Mouse (Mus musculus) left cerebral cortex, adult 9 months (tissue): ENCODE measurements around the gene Dner.
"Not testable (repeated sequence)": the region's sequence is repeated elsewhere in the genome, so short reads cannot be mapped to it uniquely, and the experiment has no call there.

Experiments
- DNase-seq, 2 experiments: peaks; one replicate each; pipeline ENCODE4 v3.0.0; 2022; ENCODE audit warnings: low spot score in 2 of 2

Gene Dner

GRCm38 (mm10) chr1:84399671-84400070 lies 296.4 kb downstream of the Dner start:
- no peak for DNase-seq

- no peak for DNase-seq
Observed at GRCm38 (mm10) chr1:84399118-84399517, 296.9 kb downstream of the Dner start.

GRCm38 (mm10) chr1:84396787-84397186 lies 299.2 kb downstream of the Dner start:
- DNase-seq = no peak

- DNase-seq = no peak
Observed at GRCm38 (mm10) chr1:84395928-84396327, 300.1 kb downstream of the Dner start.

- DNase-seq = no peak
Observed at GRCm38 (mm10) chr1:84390961-84391360, 305.1 kb downstream of the Dner start.

- DNase-seq = peak in 1 of 2 experiments; percentile 35
Observed at GRCm38 (mm10) chr1:84387616-84388015, 308.4 kb downstream of the Dner start.

GRCm38 (mm10) chr1:84386481-84387146 lies 309.4 kb downstream of the Dner start:
- peak in 1 of 2 experiments; percentile 52 for DNase-seq

GRCm38 (mm10) chr1:84382709-84383108 lies 313.3 kb downstream of the Dner start:
- DNase-seq = no peak

- DNase-seq = no peak
Observed at GRCm38 (mm10) chr1:84382064-84382463, 314.0 kb downstream of the Dner start.

- no peak for DNase-seq
Observed at GRCm38 (mm10) chr1:84380895-84381294, 315.1 kb downstream of the Dner start.

- DNase-seq = no peak
Observed at GRCm38 (mm10) chr1:84367733-84368132, 328.3 kb downstream of the Dner start.

- DNase-seq = no peak
Observed at GRCm38 (mm10) chr1:84366553-84366952, 329.5 kb downstream of the Dner start.

- DNase-seq = peak in 1 of 2 experiments; percentile 39
Observed at GRCm38 (mm10) chr1:84363967-84364366, 332.1 kb downstream of the Dner start, which contains the start of gene Pid1. TSS of gene Pid1 (minus strand) at chr1:84364180.

GRCm38 (mm10) chr1:84362709-84363617 lies 333.1 kb downstream of the Dner start:
- DNase-seq = no peak

GRCm38 (mm10) chr1:84362209-84362608 lies 333.8 kb downstream of the Dner start:
- DNase-seq = no peak

GRCm38 (mm10) chr1:84361389-84361788 lies 334.6 kb downstream of the Dner start:
- DNase-seq = no peak

- DNase-seq = no peak
Observed at GRCm38 (mm10) chr1:84359611-84360500, 336.2 kb downstream of the Dner start.

GRCm38 (mm10) chr1:84357216-84357615 lies 338.8 kb downstream of the Dner start:
- DNase-seq = no peak

- no peak for DNase-seq
Observed at GRCm38 (mm10) chr1:84350262-84350661, 345.8 kb downstream of the Dner start.

GRCm38 (mm10) chr1:84347796-84348476 lies 348.1 kb downstream of the Dner start:
- DNase-seq = no peak

GRCm38 (mm10) chr1:84332797-84333196 lies 363.2 kb downstream of the Dner start:
- not testable (repeated sequence) for DNase-seq
